Mouse (Mus musculus): Measurements from ENCODE around the gene Tenm3.

Gene Tenm3

GRCm38 (mm10) chr8:48572345-48572744 lies 271.4 kb downstream of the Tenm3 start:
- DNase-seq: no peak

GRCm38 (mm10) chr8:48568608-48569007 lies 275.1 kb downstream of the Tenm3 start:
- no peak for DNase-seq

- peak; percentile 31 for DNase-seq
These were observed 275.7 kb downstream of the Tenm3 start for GRCm38 (mm10) chr8:48567929-48568607.

- DNase-seq: no peak
These were observed 283.5 kb downstream of the Tenm3 start for GRCm38 (mm10) chr8:48560227-48560626.

GRCm38 (mm10) chr8:48555546-48556141 lies 288.1 kb downstream of the Tenm3 start:
- peak; percentile 67 for DNase-seq

- peak; percentile 74 for DNase-seq
These were observed 288.8 kb downstream of the Tenm3 start for GRCm38 (mm10) chr8:48554762-48555545.

GRCm38 (mm10) chr8:48553791-48554288 lies 289.9 kb downstream of the Tenm3 start:
- no peak for DNase-seq

- no peak for DNase-seq
These were observed 291.4 kb downstream of the Tenm3 start for GRCm38 (mm10) chr8:48552306-48552705.

GRCm38 (mm10) chr8:48551370-48551769 lies 292.4 kb downstream of the Tenm3 start:
- no peak for DNase-seq

GRCm38 (mm10) chr8:48548908-48549307 lies 294.8 kb downstream of the Tenm3 start:
- peak; percentile 28 for DNase-seq

GRCm38 (mm10) chr8:48545631-48546030 lies 298.1 kb downstream of the Tenm3 start:
- DNase-seq: no peak

GRCm38 (mm10) chr8:48544840-48545239 lies 298.9 kb downstream of the Tenm3 start:
- DNase-seq: no peak

- DNase-seq: no peak
These were observed 301.6 kb downstream of the Tenm3 start for GRCm38 (mm10) chr8:48542141-48542540.

GRCm38 (mm10) chr8:48540894-48541293 lies 302.9 kb downstream of the Tenm3 start:
- no peak for DNase-seq

- no peak for DNase-seq
These were observed 307.9 kb downstream of the Tenm3 start for GRCm38 (mm10) chr8:48535833-48536232.

- no peak for DNase-seq
These were observed 312.0 kb downstream of the Tenm3 start for GRCm38 (mm10) chr8:48531795-48532194.

GRCm38 (mm10) chr8:48530916-48531570 lies 312.7 kb downstream of the Tenm3 start:
- DNase-seq: no peak

GRCm38 (mm10) chr8:48527418-48527817 lies 316.3 kb downstream of the Tenm3 start:
- DNase-seq: no peak

GRCm38 (mm10) chr8:48522536-48523123 lies 321.1 kb downstream of the Tenm3 start:
- no peak for DNase-seq

- no peak for DNase-seq
These were observed 321.7 kb downstream of the Tenm3 start for GRCm38 (mm10) chr8:48522004-48522403.

GRCm38 (mm10) chr8:48517431-48517830 lies 326.3 kb downstream of the Tenm3 start:
- no peak for DNase-seq

- no peak for DNase-seq
These were observed 329.5 kb downstream of the Tenm3 start for GRCm38 (mm10) chr8:48514230-48514629.

GRCm38 (mm10) chr8:48513801-48514200 lies 329.9 kb downstream of the Tenm3 start:
- no peak for DNase-seq

All from right cerebral cortex, adult 18-20 months (tissue).